8 mouse cellular contexts compared by ENCODE assay signal in the genomic region with DNA sequence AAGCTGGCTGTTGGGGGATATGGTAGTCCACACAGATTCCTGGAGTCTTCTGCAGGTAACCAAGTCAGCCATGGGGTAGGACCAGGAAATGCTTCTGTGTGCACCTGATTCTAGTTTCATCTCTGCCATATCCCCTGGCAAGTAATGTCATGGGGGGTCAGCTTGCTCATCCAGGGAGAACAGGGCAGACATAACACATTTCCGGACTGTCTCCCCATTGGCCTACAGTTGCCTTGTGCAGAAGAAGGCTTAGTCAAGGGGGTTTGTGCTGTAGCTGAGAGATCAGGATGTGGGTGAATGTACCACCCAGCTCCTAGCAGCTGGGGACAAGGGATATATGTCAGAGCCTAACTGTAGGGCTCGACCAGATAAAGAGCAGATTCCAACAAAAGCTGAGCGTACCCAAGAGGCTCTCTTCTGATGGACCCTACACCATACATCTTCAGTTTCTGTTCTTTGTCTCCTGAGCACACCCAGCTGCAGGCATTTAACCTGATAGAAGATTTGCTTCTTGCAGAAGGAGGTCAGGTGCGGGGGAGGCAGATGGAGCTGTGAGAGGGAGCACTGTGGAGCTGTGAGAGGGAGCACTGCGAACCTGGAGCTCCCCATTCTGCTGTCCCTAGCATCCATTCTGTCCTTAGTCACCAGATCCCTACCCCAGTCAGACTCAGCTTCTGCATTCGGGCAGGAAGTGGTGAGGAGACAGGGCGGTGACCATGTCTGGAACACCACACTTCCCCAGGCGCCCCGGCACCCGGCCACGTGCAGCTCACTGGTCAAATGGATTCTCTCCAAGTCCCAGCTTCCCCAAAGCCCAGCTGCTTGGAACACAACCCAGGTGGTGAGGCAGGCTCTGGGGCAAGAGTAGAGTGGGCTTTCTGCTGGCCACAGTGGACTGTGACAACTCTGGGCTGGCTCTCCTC.
DNase-seq lines count a peak whose midpoint lies in the region; ATAC-seq and TF ChIP-seq lines count a peak whose summit lies in the region.

No protein-coding gene starts in this region.

- DNase-seq in layer of hippocampus, adult 2 months (ENCODE audit: low spot score in 2 of 2), result peak; percentile 42 to 51
- no peak for DNase-seq in layer of hippocampus, adult 9-10 months (ENCODE audit: low spot score)
- DNase-seq in left cerebral cortex, adult 11 months (ENCODE audit: low spot score), result peak; percentile 54
- peak; percentile 93 to 97 for DNase-seq in lung, postnatal 4 days
- peak; percentile 54 for DNase-seq in testis, postnatal 14 days (ENCODE audit: low spot score)

- WGBS in bone marrow, adult 2 months, result 15% methylated on average over 11 of the region's 11 CpGs
- WGBS in heart, embryonic 12.5 days, result 61% methylated on average over 11 of the region's 11 CpGs
- WGBS in forebrain, embryonic 16.5 days, result 85% methylated on average over 11 of the region's 11 CpGs

- no peaks in the 10 kb centered on the region for H3K9me3 ChIP-seq in heart, embryonic 12.5 days (replicated peaks)
- no peaks in the 10 kb centered on the region for H3K9me3 ChIP-seq in forebrain, embryonic 16.5 days (ENCODE audit: control insufficient read depth, low read length)

- no peak for TF ChIP-seq CTCF in layer of hippocampus, adult 2 months (conservative IDR thresholded peaks at IDR 0.05)
- no peak for TF ChIP-seq CTCF in bone marrow, adult 2 months (IDR thresholded peaks at IDR 0.05; ENCODE audit: control insufficient read depth, insufficient read depth, low read length)

- ATAC-seq in heart, embryonic 12.5 days (ENCODE audit: insufficient number of reproducible peaks, low FRiP score), result peak; percentile 53
- ATAC-seq in forebrain, embryonic 16.5 days, result no peak

- H3K4me3 ChIP-seq in layer of hippocampus, adult 2 months, result no peak overlapping the region
- no peak overlapping the region for H3K4me3 ChIP-seq in bone marrow, adult 2 months (replicated peaks; ENCODE audit: control insufficient read depth, low read depth, low read length)
- no peak overlapping the region for H3K4me3 ChIP-seq in heart, embryonic 12.5 days
- no peak overlapping the region for H3K4me3 ChIP-seq in forebrain, embryonic 16.5 days (replicated peaks; ENCODE audit: low read length)

- H3K27ac ChIP-seq in layer of hippocampus, adult 2 months, result peak overlapping the region; percentile 67
- peak overlapping the region; percentile 37; the same call in 1 of the 2 replicates for H3K27ac ChIP-seq in bone marrow, adult 2 months (ENCODE audit: control insufficient read depth, insufficient read depth, low read depth, low read length, poor library complexity)
- H3K27ac ChIP-seq in heart, embryonic 12.5 days (ENCODE audit: poor library complexity, severe bottlenecking), result peak overlapping the region; percentile 47; the same call in 1 of the 2 replicates
- no peak overlapping the region for H3K27ac ChIP-seq in forebrain, embryonic 16.5 days (ENCODE audit: low read length)

- H3K27me3 ChIP-seq in heart, embryonic 12.5 days (replicated peaks), result no peaks in the 10 kb centered on the region
- no peaks in the 10 kb centered on the region for H3K27me3 ChIP-seq in forebrain, embryonic 16.5 days (replicated peaks; ENCODE audit: control insufficient read depth, insufficient read depth, low read length)

- H3K4me1 ChIP-seq in bone marrow, adult 2 months (ENCODE audit: control insufficient read depth, insufficient read depth, low read length), result peaks cover 8% of the 10 kb centered on the region
- peaks cover 55% of the 10 kb centered on the region for H3K4me1 ChIP-seq in heart, embryonic 12.5 days (replicated peaks)
- peaks cover 4% of the 10 kb centered on the region for H3K4me1 ChIP-seq in forebrain, embryonic 16.5 days (replicated peaks; ENCODE audit: control insufficient read depth, insufficient read depth, low read length)

- no peak for TF ChIP-seq POLR2A in bone marrow, adult 2 months (IDR thresholded peaks at IDR 0.05; ENCODE audit: borderline replicate concordance, control insufficient read depth, low read depth, low read length)

- peak overlapping the region; percentile 25; the same call in 1 of the 2 replicates for H3K9ac ChIP-seq in heart, embryonic 12.5 days
- no peak overlapping the region for H3K9ac ChIP-seq in forebrain, embryonic 16.5 days (replicated peaks; ENCODE audit: low read depth, low read length)

- no peaks in the 10 kb centered on the region for H3K36me3 ChIP-seq in heart, embryonic 12.5 days
- no peaks in the 10 kb centered on the region for H3K36me3 ChIP-seq in forebrain, embryonic 16.5 days (ENCODE audit: control insufficient read depth, insufficient read depth)

- H3K4me2 ChIP-seq in heart, embryonic 12.5 days, result peak overlapping the region; percentile 7; the same call in 1 of the 2 replicates
- no peak overlapping the region for H3K4me2 ChIP-seq in forebrain, embryonic 16.5 days (ENCODE audit: low read length)
